Mouse (Mus musculus) mesoderm, embryonic 11.5 days (tissue): ENCODE data around the gene Cep162.

Source experiments
- DNase-seq: peaks from one replicate; pipeline ENCODE4 v3.0.0-alpha.2; 2012; ENCODE audit warnings: low read depth, low spot score

The Cep162 gene

GRCm38 (mm10) chr9:87254903-87255695, at the start of gene Cep162:
TSS of gene Cep162 (minus strand) at chr9:87255536.
- DNase-seq = peak; percentile 87

DNA sequence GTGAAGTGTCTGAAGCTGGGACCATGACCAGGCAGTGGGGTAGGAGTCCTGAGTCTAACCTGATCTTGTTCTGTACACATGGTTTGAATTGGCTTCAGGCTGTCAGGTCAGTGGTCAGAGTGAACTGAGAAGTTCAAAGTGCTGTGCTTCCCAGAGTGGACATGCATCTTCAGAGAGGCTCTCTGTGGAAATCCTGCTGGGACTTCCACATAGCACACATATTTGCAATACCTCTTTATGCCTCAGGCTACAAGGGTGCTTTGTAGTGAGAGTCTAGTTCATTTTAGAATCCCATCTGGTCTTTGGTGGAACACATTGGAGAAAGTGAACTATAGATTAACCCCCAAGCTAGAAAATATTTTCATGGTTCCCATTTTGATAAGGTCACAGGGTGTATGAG, 47.9 kb upstream of the Cep162 start:
- peak; percentile 32 for DNase-seq

- DNase-seq = peak; percentile 33
These were observed 43.6 kb upstream of the Cep162 start for GRCm38 (mm10) chr9:87298900-87299299.

DNA sequence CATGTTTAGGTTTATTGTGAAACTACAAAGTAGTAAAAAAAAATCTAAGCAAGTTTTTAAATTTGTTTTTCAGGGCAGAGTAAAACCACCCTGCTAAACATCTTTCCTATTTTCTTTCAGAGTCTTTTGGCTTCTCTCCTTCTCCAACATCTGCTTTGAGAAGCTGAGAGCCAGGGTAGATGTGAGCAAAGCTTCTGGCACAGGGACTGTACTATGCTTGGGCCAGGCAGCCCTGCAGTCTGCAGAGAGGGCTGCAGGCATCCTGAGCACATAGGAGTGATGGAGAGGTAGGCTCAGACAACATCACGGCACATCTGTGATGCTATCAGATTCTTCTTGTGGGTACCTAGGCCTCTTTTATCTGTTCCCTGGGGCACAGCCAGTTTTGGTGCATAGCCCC, 42.2 kb upstream of the Cep162 start:
- no peak for DNase-seq

GRCm38 (mm10) chr9:87255696-87256030, 327 bp upstream of the Cep162 start:
- DNase-seq = no peak

GRCm38 (mm10) chr9:87248118-87248517, 7.2 kb downstream of the Cep162 start:
- DNase-seq = peak; percentile 17

DNA sequence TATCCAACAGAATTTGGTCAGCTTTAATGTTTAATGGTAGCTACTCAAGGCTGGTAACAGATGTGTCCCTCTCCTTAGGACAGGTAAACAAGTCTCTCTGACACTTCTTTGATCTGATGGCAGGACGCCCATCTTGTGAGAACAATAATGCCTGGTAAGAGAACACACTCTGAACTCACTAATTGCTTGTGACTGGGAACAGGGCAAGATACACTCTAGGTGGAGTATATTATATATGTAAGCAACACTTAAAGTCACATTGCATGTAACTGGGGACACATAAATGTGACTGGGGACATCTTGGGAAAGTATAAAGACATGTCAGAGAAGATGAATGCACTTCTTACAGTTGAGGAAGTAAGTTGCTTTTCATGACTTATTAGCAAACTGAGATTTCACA, 7.7 kb downstream of the Cep162 start:
- DNase-seq = no peak

GRCm38 (mm10) chr9:87213204-87213603, 42.1 kb downstream of the Cep162 start:
- no peak for DNase-seq

DNA sequence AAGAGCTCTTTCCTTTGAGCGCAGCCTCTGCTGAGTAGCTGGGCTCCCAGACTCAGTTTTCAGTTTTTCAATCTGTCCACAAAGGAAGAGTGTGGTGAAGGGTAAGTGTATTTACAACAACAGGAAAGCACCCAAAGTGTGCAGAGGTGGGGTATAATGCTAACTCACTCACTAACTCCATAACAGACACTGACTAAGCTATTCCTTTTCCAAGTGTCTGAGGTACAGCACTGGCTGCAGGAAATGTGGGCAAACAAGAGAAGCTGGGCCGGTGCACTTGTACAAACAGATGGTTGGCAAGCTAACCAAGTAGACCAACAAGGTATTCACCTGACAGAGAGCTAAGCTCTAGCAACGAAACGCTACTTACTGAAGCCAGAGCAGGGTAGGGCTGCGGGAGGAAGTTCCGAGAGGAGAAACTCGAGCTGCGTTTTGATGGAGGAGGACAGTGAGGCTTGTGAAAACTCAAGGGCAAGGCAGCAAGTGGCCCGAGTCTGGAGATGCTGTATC, 44.5 kb downstream of the Cep162 start:
- no peak for DNase-seq

DNA sequence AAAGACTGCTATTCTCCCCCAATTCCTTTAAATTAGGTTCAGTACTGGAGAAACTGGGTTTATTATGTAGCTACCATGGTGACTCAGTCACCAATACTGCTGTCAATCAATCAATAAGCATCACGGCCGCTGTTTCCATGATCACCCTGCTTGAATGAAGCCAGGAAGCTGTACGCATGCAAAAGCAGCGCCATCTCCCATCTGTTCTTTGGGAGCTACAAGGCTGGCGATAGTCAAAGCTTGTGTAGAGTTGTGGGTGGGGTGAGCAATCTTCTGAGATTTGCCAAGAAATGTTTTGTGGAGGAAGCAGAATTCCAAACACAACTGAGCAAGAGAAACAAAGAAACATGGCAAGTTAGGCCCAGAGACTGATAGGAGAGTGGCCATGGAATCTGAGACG, 52.9 kb downstream of the Cep162 start:
- DNase-seq = no peak

- DNase-seq = no peak
These were observed 54.4 kb downstream of the Cep162 start for GRCm38 (mm10) chr9:87200919-87201318.

DNA sequence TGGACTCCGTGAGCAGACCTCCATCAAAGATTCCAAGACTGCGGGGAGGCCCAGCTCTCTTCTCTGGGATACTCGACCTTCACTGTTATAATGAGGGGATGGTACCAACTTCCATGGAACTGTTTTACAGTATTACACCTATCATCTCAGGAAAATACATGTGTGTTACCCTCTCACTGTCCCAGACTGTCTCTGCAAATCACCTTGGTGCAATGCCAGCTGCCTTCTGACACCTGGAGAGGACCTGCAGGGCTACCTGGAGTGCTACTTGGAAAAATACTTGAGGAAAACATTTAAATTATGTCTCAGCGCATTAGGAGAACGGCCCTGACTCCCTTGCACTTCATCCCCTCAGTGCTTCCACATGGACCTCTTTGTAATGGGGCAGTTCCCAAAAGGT, 54.9 kb downstream of the Cep162 start:
- DNase-seq = no peak

DNA sequence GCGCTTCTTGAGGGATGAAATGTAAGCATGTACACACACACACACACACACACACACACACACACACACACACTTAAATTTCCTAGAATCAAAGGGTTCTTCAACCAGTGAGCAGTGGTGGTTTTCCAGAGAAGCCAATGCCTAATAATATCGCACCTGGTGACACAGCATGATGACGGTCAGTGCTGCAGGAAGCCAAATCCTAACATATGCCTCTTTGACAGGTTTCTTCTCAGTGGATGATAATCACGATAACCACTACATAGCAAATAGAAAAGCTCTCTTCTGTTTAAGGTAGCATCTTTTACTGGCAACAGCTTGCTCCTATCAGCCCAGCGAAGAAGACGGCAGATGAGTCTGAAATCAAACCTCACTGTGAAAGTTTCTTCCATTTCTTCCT, 57.3 kb downstream of the Cep162 start:
- DNase-seq = no peak

DNA sequence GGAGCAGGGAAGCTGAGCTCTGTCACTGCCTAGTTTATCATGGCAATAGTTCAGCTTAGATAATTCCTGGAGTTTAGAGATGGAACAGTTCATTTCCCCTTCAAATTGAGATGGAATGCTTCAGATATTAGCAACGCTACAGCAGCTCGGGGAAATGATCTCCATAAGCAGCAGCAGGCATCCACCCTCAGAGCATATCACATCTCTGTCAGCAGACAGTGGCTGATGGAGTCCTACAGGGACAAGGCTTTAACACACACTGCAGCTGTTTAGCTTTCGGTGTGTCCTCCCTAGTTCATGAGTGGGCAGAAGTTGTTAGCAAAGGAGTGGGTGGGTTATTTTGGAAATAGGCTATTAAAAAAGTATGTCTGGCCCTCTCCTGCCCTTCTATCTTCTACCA, 58.1 kb downstream of the Cep162 start:
- DNase-seq = no peak

GRCm38 (mm10) chr9:87193721-87194120, 61.6 kb downstream of the Cep162 start:
- no peak for DNase-seq

DNA sequence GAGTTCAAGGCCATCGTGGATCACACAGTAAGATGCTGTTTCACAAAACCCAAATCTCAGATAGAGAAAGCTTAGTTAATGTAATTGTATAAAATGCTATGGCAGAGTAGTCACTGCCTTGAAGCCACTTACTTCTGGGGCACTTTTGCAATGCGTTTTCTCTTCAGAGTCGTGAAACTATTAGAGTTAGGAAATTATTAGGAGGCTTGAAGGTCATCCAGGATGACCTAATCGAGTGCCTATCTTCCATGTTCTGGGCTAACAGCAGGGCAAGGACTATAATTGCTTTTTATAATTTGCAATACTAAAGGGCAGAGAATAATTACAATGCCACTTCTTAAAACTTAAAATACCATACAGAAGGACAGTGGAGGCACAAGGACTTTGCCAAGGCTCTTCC, 68.0 kb downstream of the Cep162 start:
- DNase-seq = no peak

DNA sequence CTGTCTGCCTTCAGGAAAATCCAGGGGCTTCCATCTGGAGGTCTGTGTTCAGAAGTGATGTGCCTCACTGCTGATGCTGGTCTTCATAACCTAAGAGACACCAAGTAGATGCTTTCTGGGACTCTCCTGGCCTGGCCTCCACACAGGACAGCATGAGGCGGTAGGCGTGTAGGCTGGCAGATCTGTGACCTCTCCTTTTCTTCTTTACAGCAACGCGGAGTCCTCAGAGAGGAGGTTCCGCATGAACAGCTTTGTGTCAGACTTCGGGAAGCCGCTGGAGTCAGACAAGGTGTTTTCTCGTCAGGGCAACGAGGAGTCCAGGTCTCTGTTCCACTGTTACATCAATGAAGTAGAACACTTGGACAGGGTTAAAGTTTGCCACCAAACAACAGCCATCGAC, 73.1 kb downstream of the Cep162 start:
- DNase-seq = no peak

DNA sequence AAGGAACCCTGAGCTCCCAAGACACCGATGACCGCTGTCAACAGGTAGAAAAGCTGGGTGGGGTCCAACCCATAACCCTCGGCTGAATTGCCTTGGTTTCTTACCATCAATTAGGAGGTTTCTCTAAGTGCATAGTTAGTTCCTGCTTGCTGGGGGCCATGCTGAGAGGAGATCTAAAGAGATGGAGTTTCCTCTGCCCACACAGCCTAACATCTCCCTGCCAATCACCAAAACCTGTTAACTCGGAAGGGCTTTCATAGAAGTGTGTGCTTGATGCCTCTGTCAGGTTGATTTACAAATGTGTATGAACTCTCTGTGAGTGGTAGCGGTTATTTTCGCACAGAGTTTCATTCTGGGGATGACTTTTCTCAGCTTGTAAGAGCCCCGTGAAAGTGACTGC, 76.8 kb downstream of the Cep162 start:
- DNase-seq = no peak

DNA sequence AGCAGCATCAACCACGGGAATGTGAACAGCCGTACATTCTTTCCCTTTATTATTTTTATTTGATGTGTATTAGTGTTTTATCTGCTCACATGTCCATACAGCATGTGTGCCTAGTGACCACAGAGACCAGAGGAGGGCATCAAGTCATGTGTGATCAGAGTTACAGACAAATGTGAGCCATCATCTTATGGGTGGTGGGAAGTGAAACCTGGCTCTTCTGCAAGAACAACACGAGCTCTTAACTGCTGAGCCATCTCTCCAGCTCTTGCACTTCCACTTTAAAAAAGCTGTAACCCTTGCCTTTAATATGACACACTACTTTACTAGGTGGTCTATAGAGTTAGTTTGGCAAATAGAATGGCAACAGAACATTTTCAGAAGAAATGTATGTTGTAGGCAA, 83.8 kb downstream of the Cep162 start:
- DNase-seq = no peak

DNA sequence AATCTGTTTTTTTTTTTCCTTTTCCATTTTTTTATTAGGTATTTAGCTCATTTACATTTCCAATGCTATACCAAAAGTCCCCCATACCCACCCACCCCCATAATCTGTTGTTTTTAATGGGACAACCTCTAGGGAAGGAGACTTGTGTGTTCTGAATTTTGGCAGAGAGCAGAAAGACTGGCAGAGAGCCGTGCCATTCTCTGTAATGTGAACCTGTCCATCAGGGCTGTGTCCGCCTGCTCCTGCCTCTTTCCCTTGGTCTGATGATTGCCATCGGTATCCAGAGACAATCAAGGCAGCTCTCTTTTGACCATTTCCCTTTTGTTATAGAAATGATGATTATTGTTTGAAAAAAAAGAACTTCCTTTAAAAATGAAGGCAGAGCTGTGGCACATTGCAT, 84.4 kb downstream of the Cep162 start:
- DNase-seq = no peak

DNA sequence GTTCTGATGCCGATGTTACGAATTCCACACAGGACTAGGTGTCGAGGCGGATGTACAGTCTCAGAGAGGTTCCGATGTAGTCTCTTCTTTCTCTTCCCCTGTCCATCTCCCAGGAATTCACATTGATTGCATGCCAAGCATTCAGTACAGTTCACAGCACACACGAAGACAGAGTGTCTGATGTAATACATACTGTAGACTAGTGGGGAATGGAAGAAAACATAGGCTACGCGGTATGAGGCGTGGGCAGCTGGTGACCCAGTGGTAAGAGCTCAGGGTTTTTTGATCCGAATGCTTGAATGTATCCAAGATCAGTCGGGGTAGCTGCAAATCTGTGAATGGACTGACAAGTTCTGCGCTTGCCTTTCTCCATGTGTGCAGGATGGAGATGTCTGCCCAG, 86.2 kb downstream of the Cep162 start:
- DNase-seq = no peak

- DNase-seq = no peak
These were observed 87.3 kb downstream of the Cep162 start for GRCm38 (mm10) chr9:87168051-87168450.

DNA sequence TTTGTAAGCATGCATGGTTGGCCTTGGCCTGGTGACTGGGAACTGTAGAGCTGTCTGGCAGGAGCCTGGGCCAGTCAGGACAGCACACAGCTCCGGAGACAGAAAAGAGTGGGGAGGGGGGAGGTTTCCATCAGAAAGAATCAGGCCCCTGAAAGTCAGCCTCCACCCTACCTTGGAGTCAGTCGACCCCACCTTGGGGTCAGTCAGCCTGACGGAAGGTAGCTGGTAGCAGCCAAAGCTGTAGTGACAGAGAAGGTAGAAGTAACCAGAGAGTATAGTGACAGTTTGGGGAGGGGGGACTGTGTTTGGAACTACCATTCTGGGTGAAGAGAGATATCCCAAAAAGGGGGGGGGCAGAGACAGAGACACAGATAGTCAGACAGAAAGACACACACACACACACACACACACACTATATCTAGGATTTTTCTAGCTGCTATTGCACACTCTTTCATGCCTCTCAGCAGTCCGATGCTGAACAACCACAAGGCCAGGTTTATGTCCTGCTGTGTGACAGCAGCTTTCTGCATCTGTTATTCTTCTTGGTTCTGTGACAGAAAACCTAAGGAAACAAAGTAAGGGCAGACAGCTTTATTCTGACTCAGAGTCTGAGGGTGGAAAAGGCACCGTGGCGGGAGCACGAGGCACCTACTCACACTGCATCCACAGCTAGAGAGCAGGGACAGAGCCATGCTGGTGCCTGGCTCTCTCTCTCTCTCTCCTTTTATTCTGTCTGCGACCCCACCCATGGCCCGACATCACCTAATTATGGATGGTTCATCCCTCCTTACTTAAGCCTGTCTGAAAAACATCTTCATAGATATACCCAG, 88.1 kb downstream of the Cep162 start:
- no peak for DNase-seq
